Mouse (Mus musculus) lung, postnatal 36 days (tissue): ENCODE data around the gene Gm9.
"Not testable (repeated sequence)": the region's sequence is repeated elsewhere in the genome, so short reads cannot be mapped to it uniquely, and the experiment has no call there.

Source experiments
- DNase-seq: peaks from one replicate; pipeline ENCODE4 v3.0.0; 2022; ENCODE audit warnings: mixed read lengths

Gene Gm9

DNA sequence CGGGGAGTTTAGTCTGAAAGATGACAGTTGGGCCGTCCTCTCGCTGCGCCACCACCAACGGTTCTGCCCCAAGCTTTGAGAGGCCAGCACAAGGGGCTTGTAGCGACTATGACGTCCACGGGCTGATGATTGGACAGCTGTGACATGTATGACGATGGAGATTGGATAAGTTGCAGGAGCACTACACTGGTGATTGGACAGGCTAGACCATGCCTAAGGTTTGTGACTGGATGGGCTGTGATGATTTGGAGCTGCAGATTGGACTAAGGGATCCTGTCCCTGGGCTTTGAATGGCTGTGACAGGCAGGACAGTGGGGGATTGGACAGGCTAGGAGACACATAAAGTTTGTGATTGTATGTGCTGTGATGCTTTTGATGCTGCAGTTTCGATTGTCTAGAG lies at the start of gene Gm9:
TSS of gene Gm9 (minus strand) at position 101 of the 400 bp plus-strand sequence.
- no peak for DNase-seq

DNA sequence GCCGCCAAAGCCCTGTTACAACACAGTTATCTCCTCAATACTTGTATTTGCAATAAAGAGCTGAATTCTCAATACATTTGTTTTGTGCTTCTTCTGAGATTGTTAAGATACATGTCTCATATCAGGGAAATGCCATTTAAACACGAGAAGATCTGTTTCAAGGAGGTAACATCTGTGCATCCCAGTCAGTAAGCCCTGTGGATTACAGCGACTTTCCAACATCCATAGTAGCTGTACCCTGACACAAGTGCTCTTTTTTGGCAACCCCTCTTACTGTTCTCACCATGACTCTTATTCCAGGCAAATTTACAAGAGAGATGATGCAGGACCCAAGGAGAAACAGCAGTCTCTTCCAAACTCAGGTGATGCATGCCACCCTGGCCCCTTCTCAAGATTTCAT lies 38.8 kb upstream of the Gm9 start, which contains the start of gene Rhox3a:
TSS of gene Rhox3a (plus strand) at position 301 of the 400 bp plus-strand sequence.
- not testable (repeated sequence) for DNase-seq

DNA sequence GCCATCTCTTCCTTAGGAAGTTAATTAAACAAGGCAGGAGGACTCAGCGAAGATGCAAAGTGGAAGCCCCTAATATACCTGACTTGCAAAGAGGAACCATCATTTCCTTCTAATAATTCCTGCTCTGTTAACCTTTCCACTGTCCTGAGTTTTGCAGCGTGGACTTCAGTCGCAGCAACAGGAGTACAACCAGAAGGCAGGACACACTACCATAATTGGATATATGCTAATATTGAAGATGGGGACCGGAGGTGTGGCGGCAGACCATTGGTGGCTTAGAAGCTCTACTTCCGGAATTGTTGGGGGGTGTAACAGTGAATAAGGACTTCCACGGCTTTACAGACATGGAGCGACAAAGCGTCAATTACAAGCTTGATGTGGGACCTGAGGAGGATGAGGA lies 33.8 kb upstream of the Gm9 start, which contains the start of gene Rhox2a:
TSS of gene Rhox2a (plus strand) at position 301 of the 400 bp plus-strand sequence.
- DNase-seq, result not testable (repeated sequence)

DNA sequence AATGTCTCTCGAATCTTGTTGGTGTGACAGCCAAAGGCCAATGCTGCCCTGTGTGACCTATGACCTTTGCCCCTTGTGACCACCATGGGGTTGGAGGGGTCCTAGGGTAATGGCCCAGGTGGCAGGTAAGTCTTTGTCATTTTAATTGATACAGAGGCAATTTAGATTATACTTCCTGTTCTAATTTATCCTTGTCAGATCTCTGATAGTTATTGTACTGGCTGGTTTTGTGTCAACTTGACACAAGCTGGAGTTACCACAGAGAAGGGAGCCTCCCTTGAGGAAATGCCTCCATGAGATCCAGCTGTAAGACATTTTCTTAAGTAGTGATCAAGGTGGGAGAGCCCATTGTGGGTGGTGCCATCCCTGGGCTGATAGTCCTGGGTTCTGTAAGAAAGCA lies 11.3 kb upstream of the Gm9 start, which contains the start of gene Rhox1:
TSS of gene Rhox1 (minus strand) at position 101 of the 400 bp plus-strand sequence.
- not testable (repeated sequence) for DNase-seq

DNA sequence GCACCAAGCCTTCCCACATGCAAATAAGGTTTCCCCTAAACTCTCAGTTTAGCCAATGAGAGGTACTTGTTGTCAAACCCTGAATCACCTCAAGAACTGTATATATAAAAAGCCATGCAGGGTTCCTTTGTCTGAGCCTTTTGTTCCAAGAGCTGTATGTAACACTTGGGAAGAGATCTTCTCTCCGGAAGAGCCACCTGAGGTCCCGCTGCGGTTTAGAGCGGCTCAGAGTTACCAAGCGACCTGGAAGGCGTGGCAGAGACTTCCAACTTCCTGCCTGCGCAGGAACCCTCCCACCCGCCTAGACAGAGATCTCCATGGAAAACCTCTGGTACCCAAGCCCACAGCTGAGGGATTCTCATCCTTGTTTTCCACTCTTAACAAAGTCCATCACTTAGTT lies 12.2 kb downstream of the Gm9 start:
- no peak for DNase-seq

DNA sequence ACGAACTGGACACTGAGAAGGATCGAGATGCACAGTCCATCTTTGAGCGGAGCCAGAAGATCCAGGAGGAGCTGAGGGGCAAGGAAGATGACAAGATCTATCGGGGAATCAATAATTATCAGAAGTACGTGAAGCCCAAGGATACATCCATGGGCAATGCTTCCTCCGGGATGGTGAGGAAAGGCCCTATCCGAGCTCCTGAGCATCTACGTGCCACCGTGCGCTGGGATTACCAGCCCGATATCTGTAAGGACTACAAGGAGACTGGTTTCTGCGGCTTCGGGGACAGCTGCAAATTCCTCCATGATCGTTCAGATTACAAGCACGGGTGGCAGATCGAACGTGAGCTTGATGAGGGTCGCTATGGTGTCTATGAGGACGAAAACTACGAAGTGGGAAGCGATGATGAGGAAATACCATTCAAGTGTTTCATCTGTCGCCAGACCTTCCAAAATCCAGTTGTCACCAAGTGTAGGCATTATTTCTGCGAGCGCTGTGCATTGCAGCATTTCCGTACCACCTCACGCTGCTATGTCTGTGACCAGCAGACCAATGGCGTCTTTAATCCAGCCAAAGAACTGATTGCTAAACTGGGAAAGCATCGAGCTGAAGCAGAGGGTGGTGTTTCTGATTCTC lies 19.0 kb downstream of the Gm9 start:
- DNase-seq, result no peak

DNA sequence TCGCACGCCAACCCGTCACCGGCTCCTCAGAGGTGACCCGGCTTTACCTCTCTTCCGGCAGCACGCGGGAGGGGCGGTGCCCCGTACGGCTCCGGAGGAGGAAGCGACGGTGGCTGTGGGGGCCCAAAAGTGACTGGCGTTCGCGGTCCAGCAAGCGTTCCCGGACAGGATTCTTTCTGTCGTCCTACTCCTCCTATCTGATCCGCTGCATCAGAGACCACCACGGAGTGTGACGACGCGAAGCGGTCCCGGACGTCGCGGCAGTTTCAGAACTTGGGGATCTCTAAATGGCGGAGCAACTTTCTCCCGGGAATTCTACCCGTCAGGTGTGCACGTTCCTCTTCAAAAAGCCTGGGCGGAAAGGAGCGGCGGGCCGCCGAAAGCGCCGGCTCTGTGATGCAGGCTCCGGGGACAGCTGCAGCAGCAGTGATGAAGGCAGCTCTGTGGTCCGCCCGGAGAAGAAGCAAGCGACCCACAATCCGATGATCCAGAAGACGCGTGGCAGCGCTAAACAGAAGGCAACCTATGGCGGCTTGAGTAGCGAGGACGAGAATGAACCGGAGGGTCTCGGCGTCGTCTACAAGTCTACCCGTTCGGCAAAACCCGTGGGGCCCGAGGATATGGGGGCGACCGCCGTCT lies 19.6 kb downstream of the Gm9 start, which contains the start of the genes Ndufa1 and Rnf113a1:
TSS of gene Ndufa1 (minus strand) at position 59 of the 639 bp plus-strand sequence.
TSS of gene Rnf113a1 (plus strand) at position 141 of the 639 bp plus-strand sequence.
- peak; percentile 85 for DNase-seq

DNA sequence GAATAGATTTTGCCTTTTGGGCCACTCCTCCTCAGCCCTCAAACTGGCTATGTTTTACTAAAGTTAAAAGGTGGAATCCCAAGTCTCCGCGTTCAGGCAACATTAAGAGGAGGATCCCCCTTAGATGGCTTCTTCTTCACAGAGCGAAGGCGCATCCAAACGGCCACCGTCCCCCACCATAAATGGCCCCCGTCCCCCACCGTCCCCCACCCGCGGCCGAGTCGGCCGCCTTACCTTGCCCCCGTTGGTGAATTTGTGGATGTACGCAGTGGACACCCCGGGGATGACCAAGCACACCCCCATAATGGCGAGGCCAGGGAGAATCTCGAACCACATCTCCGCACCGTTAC lies 20.1 kb downstream of the Gm9 start:
- no peak for DNase-seq

DNA sequence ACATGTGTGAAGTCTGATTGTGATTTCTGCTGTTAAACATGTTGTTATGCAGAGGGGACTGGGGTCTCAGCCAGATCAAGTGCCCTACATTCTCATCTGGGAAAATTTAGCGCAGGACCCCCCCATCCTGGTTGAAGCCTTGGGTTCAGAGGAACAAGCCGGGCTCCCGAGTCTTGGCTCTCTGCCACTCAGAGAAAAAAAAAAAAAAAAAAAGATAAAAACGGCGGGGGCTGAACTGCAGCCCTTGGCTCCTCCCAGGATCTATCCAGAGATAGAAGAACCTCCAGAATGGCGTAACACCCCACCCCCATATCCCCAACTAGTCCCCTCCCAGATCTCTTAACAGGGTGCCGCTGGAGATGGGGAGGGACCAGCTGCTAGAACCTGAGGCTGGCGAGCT lies 26.4 kb downstream of the Gm9 start:
- not testable (repeated sequence) for DNase-seq

DNA sequence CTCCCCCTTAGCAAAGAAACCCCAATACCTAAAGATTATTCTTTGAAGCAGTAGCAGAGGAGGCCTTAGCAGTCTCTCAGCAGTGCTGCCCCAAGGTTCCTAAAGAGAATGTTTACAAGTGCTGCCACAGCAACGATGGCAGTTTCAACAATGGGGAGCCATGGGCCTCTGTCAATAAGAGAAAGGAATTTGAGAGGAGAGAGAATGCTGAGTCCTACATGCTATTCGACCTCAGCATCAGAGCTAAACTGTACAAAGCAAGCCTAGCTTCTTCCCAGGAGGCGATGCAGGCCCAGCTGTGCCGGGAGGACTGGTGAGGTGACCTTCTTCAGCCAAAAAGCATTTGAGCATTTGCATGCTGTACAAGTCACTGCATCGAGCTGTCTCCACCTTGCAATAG lies 42.1 kb downstream of the Gm9 start, which contains the start of gene Akap14:
TSS of gene Akap14 (minus strand) at position 101 of the 400 bp plus-strand sequence.
- DNase-seq, result no peak

DNA sequence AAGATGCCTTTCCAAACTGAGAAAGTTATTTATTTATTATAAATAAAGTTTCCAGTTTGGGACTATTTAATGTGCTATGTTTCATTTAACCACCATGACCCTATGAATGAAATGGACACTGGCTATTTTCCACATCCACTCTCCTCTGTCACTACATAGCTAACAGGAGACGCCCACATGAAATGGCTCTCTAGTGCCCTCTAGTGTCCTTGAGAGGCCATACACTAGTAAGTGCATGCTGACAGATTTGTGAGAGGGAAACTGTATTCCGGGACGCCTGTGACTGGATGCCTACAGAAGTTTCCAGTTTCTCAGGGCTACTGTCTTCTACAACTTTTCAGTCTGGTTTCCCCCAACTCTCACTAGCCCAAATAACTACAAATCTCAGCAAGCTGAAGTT lies 43.8 kb downstream of the Gm9 start:
- peak; percentile 77 for DNase-seq

DNA sequence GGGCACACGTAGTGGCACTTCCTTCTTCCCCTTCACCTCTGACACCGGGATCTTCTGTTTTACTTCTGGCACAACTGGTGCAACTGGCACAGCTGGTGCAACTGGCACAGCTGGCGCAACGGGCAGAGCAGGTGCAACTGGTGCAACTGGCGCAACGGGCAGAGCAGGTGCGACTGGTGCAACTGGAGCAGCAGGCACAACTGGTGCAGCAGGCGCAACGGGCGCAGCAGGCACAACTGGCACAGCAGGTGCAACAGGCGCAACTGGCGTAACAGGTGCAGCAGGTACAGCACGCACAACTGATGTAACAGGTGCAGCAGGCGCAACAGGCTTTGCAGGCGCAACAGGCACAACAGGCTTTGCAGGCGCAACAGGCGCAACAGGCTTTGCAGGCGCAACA lies 47.7 kb downstream of the Gm9 start:
- DNase-seq, result no peak

DNA sequence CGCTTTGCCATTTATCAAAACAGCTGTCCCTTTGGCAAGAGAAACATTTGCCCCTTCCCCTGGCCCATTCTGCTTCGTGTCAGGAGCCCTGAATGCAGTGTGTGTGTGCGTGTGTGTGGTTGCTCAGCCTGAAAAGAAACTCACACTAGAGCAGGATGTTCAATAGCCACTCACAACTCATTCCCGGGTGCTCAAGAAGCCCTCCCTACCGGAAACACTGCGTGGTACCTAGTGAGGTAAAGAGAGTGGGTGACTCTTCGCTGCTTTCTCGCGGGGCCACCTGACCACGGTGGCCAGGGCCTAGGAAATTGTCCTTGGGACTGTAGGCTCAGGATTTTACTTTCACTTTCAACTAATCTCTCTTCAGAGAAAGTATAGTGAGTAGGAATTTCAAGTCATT lies 49.7 kb downstream of the Gm9 start:
- DNase-seq, result no peak
